Comparison of ENCODE assay signal across 8 mouse cellular contexts in genomic region chr3:109026462-109026990, GRCm38 (mm10). TPM values are rescaled to one million over a fixed set of nuclear protein-coding genes. Genes with fewer than 3 reads are reported as not detected.
DNase-seq lines count a peak whose midpoint lies in the region; ATAC-seq and TF ChIP-seq lines count a peak whose summit lies in the region.

No protein-coding gene starts in this region.

- H3K27ac ChIP-seq in forebrain, embryonic 15.5 days (replicated peaks) = peak overlapping the region; percentile 89
- H3K27ac ChIP-seq in intestine, postnatal 0 days (ENCODE audit: low read depth, low read length) = peak overlapping the region; percentile 79

- DNase-seq in heart, adult 11 months = peak; percentile 92
- no peak for DNase-seq in heart, adult 8-10 months (ENCODE audit: low spot score)
- DNase-seq in brain, adult 2 months (ENCODE audit: low read depth, low spot score) = peak; percentile 41
- DNase-seq in lung, postnatal 4 days = peak; percentile 32
- no peak for DNase-seq in layer of hippocampus, adult 8-10 months (ENCODE audit: low spot score in 2 of 2)

- H3K36me3 ChIP-seq in forebrain, embryonic 15.5 days = no peaks in the 10 kb centered on the region
- no peaks in the 10 kb centered on the region for H3K36me3 ChIP-seq in intestine, postnatal 0 days (ENCODE audit: control insufficient read depth, insufficient read depth)

- H3K4me1 ChIP-seq in forebrain, embryonic 15.5 days = peaks cover 37% of the 10 kb centered on the region
- peaks cover 7% of the 10 kb centered on the region for H3K4me1 ChIP-seq in intestine, postnatal 0 days (replicated peaks; ENCODE audit: control insufficient read depth, insufficient read depth, low read length)

- no peaks in the 10 kb centered on the region for H3K27me3 ChIP-seq in forebrain, embryonic 15.5 days
- H3K27me3 ChIP-seq in intestine, postnatal 0 days (replicated peaks; ENCODE audit: control insufficient read depth, insufficient read depth, low read length) = no peaks in the 10 kb centered on the region

- H3K4me3 ChIP-seq in forebrain, embryonic 15.5 days = peak overlapping the region; percentile 73
- H3K4me3 ChIP-seq in intestine, postnatal 0 days (ENCODE audit: low read depth, low read length) = peak overlapping the region; percentile 85

- WGBS in forebrain, embryonic 15.5 days = 8% methylated on average over 15 of the region's 15 CpGs
- 7% methylated on average over 15 of the region's 15 CpGs for WGBS in intestine, postnatal 0 days

- H3K9ac ChIP-seq in forebrain, embryonic 15.5 days (replicated peaks) = peak overlapping the region; percentile 83
- peak overlapping the region; percentile 78 for H3K9ac ChIP-seq in intestine, postnatal 0 days (ENCODE audit: low read depth, low read length)

- peak; percentile 29 for TF ChIP-seq CTCF in intestine, postnatal 0 days (IDR thresholded peaks at IDR 0.05; ENCODE audit: low read depth)

- peak overlapping the region; percentile 67 for H3K4me2 ChIP-seq in forebrain, embryonic 15.5 days (replicated peaks)
- peak overlapping the region; percentile 88 for H3K4me2 ChIP-seq in intestine, postnatal 0 days (replicated peaks; ENCODE audit: low read depth)

- peak; percentile 13; the same call in 1 of the 2 replicates for ATAC-seq in forebrain, embryonic 15.5 days (replicated peaks)
- ATAC-seq in intestine, postnatal 0 days = no peak
- no peak for ATAC-seq in erythroid progenitor cell, adult 5-6 weeks (replicated peaks; ENCODE audit: low FRiP score, poor library complexity, severe bottlenecking)

- no peaks in the 10 kb centered on the region for H3K9me3 ChIP-seq in forebrain, embryonic 15.5 days
- H3K9me3 ChIP-seq in intestine, postnatal 0 days (ENCODE audit: control insufficient read depth) = no peaks in the 10 kb centered on the region

RNA-seq across cellular contexts. Expression of gene Fam102b, which starts 0.9 kb away (rescaled TPM):
- total RNA-seq in heart, adult 8-10 months (2022) = 10 to 100 TPM in 3 of 4 experiments, 1 to 10 TPM in 1; 8.0 to 11.7 (median 11.0) TPM
- 13.8 and 16.0 TPM in 2 replicates for polyA plus RNA-seq in forebrain, embryonic 15.5 days (2015; fragmentation: Nextera tagmentation; extraction: Ambion mirVana)
- polyA plus RNA-seq in intestine, postnatal 0 days (2015; fragmentation: Nextera tagmentation; extraction: Ambion mirVana) = 7.9 and 8.2 TPM in 2 replicates
- 10 to 100 TPM; 23.3 to 39.3 (median 28.9) TPM for total RNA-seq in layer of hippocampus, adult 8-10 months (2022)
- total RNA-seq in erythroid progenitor cell, adult 5-6 weeks (2015; ENCODE audit: low replicate concordance) = 5.0 and 8.3 TPM in 2 replicates
- 1.7 and 3.3 TPM in 2 replicates for total RNA-seq in erythroid progenitor cell, adult 5-6 weeks (2017; ENCODE audit: low replicate concordance)

RNA-seq across cellular contexts. Expression of gene Slc25a54, which starts 53.7 kb away (rescaled TPM):
- total RNA-seq in heart, adult 8-10 months (2022) = not detected
- not detected in 2 replicates for polyA plus RNA-seq in forebrain, embryonic 15.5 days (2015; fragmentation: Nextera tagmentation; extraction: Ambion mirVana)
- not detected in 2 replicates for polyA plus RNA-seq in intestine, postnatal 0 days (2015; fragmentation: Nextera tagmentation; extraction: Ambion mirVana)
- not detected for total RNA-seq in layer of hippocampus, adult 8-10 months (2022)
- not detected in 2 replicates for total RNA-seq in erythroid progenitor cell, adult 5-6 weeks (2015; ENCODE audit: low replicate concordance)
- total RNA-seq in erythroid progenitor cell, adult 5-6 weeks (2017; ENCODE audit: low replicate concordance) = not detected in 2 replicates

Comparison
In these comparisons a context has a peak if more than half of its experiments do, and no peak if none do; other contexts are left out.
1. DNase-seq: peak in heart, adult 11 months (single experiment), brain, adult 2 months (single experiment) and lung, postnatal 4 days (2 of 2); none in heart, adult 8-10 months (single experiment) and layer of hippocampus, adult 8-10 months (0 of 2).